Mouse (Mus musculus) retina, adult 2 months (tissue): Measurements from ENCODE around the gene Gm39653.
"Not testable (repeated sequence)": the region's sequence is repeated elsewhere in the genome, so short reads cannot be mapped to it uniquely, and the experiment has no call there.

ENCODE experiments used
- DNase-seq: peaks from one replicate; pipeline ENCODE4 v3.0.0-alpha.2; 2012; ENCODE audit warnings: low read depth, low spot score

Gene Gm39653

GRCm38 (mm10) chr1:63615668-63616067, at the start of gene Gm39653:
Gm39653 (plus strand) TSS chr1:63615968.
- DNase-seq: no peak

GRCm38 (mm10) chr1:63566501-63566900, 49.3 kb upstream of the Gm39653 start:
- no peak for DNase-seq

DNA sequence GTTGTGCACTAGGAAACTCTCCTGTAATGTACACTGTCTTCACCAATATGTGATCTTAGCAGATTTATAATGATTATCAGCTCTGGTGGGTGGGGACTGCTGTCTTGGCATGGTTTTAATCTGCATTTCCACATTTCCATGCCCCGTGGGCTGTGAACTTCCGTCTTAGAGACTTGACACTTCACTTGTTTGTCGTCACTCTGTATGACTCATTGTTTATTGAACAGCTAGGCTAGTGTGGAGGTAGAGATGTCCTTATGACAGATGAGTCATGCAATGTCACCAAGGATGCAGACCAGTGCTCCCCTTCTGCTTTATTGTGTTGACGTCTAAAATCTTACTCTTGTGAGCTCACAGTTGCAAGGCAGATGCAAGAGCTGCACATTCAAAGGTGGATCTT, 48.7 kb upstream of the Gm39653 start:
- no peak for DNase-seq

DNA sequence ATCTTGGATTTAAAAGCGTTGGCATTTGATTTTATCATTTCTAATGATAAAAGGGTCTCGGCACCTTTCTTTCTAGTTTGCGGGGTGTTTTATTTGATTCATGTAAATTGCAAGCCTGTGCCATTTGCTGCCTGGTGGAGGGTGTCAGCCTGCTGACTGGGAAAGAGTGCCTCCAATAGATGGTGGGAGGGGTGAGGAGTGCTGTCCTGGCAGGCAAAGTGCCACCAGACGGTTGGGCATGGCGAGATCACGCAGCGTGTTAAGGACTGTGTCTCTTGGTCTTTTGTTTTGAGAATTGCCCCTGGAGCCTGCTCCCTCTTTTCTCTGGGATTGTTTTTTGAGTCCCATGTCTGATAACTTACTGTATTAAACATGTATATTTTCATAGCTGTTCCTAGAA, 43.5 kb upstream of the Gm39653 start:
- no peak for DNase-seq

DNA sequence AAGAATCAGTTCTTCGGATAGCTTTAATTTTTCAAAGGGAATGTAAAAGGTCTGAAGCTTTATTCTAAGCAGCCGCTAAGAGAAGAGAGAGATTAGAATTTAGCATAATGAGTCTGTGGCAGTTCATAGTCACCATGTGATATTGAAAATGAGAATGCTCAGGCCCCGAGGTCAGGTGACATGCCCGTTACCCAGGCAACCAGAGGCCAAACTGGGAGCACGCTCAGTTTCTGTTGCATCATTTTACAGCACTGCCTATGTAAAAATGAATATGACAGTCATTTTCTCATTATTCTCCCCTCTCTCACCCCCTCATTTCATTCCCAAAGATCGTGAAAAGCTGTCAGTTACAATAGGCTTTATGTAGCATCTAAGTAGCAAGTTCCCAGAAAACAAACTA, 42.3 kb upstream of the Gm39653 start:
- DNase-seq: peak; percentile 8

GRCm38 (mm10) chr1:63573864-63574611, 41.7 kb upstream of the Gm39653 start:
- no peak for DNase-seq

DNA sequence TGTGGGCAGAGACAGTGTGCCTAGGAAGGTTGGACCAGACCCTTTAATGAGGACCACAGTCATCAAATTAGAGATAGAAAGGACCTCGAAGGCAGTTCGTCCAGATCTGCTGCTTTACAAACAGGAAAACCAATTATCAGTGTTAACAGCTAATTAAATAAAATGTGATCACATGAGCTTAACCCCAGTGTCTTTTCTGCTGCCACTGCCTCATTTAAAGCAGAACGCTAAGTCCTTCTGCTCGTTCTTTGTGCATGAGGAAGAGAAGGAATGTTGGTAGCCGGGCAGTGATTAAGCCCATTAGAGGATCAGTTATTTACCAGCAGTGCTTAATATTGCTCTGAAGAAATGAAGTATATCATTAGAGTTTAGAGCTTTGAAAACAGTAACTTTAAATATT, 39.0 kb upstream of the Gm39653 start:
- DNase-seq: no peak

GRCm38 (mm10) chr1:63579153-63579552, 36.6 kb upstream of the Gm39653 start:
- DNase-seq: no peak

DNA sequence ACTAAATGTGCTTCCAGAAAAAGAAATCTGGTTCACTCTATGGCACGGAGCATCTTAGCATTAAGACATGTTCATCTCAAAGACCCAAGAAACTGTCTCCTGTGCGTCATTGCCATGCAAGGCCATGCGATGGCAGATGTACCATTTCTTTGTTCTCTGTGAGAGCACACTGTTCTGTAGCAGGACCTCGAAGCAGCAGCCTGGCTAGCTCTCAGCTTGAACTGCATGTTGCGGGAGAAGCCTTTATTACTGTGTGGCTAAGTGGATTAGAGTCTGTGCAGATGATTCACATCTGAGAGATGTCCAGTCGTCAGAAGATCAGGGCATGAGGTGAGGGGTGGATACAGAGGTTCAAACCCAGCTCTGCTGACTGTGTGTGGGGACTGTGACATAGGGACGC, 28.9 kb upstream of the Gm39653 start:
- no peak for DNase-seq

DNA sequence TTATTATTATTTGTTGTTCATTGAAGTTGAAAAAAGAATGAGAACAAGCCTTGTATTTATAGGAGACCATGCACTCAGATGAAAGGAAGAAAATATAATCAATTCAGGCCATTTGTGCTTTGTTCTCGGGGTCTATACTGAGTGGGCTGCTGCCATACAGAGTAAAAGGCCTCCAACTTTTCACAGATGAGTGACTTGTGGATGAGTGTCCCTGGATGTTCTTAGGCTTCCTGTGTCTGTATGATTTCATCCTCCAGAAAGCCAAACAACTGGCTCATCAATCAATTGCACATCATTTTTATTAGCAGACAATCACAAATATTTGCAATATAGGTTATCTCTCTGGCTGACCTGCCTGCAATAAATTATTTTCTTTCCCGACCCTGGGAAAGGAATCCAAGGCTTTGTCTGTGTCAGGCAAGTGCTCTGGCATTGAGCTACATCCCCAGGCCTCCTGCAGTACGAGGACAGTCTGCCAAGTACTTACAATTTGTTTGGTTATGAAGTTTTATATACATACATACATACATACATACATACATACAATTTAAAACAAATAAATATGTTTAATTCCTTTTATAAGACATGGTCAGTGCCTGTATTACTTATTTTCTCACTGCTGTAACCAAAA, 11.8 kb upstream of the Gm39653 start:
- DNase-seq: no peak

DNA sequence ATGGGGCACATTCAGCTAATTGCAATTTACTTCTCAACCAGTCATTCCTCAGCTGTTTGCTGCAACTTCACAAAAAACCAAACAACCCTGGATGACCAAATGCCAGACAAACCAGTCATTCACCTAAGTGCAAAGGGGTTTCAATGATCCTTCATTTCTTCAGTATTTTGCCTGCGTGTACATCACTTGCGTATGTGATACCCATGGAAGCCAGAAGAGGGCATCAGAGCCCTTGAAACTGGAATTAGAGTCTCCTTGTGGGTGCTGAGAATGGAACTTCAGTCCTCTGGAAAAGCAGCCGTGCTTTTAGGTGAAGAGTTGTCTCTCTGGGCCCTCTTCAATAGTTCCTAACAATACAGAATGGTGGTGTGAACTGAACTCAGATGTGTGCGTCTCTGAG, 6.2 kb upstream of the Gm39653 start:
- no peak for DNase-seq

GRCm38 (mm10) chr1:63614594-63614993, 1.2 kb upstream of the Gm39653 start:
- DNase-seq: no peak

DNA sequence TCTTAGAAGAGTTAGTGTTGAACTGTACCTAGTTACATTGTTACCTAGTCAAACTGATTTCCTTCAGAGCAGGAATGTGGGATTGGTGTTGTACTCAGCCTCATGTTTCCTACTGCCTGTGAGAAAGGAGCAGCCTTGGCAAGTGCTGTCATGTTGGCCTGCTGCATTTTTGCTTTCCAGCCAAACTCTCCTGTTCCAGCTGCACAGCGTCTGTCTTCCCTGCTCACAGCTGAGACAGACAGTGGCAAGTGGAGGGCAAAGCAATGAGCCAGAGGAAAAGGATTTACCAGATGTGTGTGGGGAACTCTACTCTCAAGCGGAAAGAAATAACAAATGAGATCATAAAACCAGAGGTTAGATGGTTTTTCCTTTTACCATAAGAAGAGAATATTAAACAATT, 12.4 kb downstream of the Gm39653 start:
- no peak for DNase-seq

DNA sequence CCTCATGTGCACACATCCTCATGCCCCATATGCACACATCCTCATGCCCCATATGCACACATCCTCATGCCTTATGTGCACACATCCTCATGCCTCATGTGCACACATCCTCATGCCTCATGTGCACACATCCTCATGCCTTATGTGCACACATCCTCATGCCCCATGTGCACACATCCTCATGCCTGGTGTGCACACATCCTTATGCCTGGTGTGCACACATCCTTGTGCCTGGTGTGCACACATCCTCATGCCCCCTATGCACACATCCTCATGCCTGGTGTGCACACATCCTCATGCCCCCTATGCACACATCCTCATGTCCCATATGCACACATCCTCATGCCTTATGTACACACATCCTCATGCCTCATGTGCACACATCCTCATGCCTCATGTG, 14.6 kb downstream of the Gm39653 start:
- not testable (repeated sequence) for DNase-seq

- DNase-seq: no peak
Observed at GRCm38 (mm10) chr1:63639921-63640320, 24.2 kb downstream of the Gm39653 start.

DNA sequence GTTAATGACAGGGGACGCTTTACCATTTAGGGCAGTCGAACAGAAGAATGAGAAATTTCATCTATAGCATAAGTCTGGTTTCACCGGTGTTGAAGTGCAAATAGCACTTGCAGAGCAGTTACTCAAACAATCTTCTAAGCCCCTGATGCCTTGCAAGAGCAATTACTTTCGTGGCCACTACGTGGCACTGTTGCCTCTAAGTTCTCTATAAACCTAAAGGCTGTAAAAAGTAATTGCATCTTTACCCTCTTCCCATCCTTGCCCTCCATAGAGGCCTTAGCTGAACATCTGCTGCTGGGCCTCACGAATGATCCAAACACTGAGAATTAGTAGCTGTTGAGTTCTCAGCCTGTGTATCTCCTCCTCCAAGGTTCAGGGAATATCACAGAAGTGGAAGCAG, 42.2 kb downstream of the Gm39653 start:
- DNase-seq: no peak

DNA sequence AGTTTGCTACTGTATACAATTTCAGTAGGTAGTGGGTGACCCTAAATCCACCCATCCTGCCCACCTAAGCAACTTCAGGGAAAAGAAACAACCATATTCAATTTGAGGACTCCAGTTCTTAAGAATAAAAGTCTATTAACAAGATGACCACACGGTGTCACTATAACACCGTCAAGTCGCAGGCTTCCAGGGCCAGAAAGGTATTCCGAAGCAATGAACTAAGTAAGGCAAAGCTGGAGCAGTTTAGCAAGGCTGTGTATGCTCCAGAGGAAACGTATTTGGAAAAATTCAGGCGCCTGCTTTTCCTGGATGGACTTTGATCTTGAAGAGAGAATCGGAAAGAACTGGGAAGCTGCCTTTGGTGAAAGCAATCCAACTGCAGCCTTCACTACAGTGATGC, 43.8 kb downstream of the Gm39653 start:
- DNase-seq: peak; percentile 50

DNA sequence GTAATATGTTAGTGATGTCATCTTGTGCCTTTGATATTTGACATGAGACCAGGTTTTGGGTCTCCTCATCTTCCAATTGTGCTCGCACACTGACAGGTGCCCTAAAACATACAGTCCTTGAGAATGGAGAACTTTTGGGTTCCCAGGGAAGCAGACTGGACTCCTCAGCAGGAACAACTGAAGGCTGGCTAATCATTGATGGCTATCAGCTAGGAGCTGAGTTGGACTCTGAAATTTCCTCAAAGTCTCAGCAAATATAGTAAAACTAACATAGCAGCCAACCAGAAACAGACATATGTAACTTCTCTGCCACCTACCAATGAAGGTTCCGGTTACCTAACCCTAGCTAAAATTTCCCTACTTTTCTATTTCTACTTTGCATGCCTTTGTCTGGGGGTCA, 50.3 kb downstream of the Gm39653 start:
- DNase-seq: no peak

DNA sequence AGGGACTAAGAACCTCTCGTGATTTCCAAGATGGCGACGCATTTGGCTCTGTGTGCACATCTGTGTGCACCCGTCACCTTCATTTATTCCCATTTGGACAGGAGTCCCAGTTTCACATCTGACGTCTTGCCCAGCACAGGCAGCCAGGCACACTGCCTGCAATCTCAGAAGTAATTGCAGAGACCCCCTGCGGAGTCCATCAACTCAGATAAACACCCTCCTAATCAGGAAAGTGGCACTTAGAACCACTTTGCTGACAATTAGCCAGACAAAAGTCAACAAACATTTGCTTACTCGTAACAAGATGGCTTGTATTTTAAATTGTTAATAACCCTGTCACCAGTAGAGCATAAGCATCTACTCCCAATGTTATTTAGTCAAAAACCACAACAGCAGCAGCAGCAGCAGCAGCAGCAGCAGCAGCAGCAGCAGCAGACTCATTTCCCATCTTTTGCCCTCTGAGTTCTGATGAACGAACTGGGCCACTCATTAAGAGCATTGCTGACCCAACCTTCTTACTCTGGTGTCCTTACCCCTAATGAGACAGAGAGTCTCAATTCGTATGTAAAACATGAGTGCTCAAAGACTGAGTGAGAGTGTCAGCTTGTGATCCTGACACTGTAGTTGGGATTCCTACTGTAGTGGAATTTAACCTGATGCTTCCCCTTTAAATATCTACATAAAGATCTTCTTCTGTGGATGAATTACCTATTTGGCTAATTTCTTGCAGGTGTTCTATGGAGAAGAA, 51.6 kb downstream of the Gm39653 start:
- no peak for DNase-seq

- DNase-seq: no peak
Observed at GRCm38 (mm10) chr1:63667949-63668851, 52.4 kb downstream of the Gm39653 start.

DNA sequence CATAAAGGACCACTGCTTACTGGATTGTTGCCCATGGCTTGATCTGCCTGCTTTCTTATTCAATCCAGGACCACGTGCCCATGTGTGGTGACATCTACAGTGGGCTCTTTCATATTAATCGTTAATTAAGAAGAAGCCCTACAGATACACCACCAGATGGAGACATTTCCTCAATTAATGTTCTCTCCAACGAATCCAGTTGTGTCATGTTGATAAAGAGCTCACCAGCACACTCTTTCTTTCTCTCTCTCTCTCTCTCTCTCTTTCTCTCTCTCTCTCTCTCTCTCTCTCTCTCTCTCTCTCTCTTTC, 53.0 kb downstream of the Gm39653 start:
- peak; percentile 30 for DNase-seq
